Mouse (Mus musculus): ENCODE data around the gene Kcnh2. TPM values are rescaled to one million over a fixed set of nuclear protein-coding genes. Genes with fewer than 3 reads are reported as not detected.

Gene Kcnh2
- polyA plus RNA-seq, 1 experiment from 2014 or later, result 5.5 TPM

DNA sequence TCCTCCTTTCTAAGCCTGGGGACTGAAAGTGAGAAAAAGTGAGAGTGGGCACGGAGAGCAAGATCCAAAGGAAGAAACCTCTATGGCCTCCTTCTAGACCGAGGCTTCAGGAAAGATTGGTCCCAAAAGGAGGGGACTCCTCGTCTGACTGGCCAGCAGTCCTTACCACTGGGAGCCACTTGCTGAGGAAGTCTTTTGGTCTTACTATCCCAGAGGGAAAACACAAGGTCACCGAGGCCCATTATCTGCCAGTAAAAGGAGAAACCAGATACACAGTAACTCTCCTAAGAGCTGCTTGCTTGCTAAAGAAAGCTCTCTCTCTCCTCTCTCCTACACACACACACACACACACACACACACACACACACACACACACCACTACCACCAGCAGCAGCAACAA lies 1.9 kb upstream of the Kcnh2 start:
- peaks cover 29% of the 10 kb centered on the region for H3K27me3 ChIP-seq (ENCODE audit: insufficient read depth, low read length)
- TF ChIP-seq CTCF (IDR thresholded peaks at IDR 0.05; ENCODE audit: low read depth), result no peak
- no peaks in the 10 kb centered on the region for H3K9me3 ChIP-seq (ENCODE audit: low read depth, low read length)
- peaks cover 28% of the 10 kb centered on the region for H3K4me1 ChIP-seq (ENCODE audit: insufficient read depth)
- WGBS, result 23% methylated on average over 4 of the region's 4 CpGs
- no peak for ATAC-seq (ENCODE audit: insufficient read depth)
- peak overlapping the region; percentile 91 for H3K27ac ChIP-seq (ENCODE audit: low read depth)
- no peak for DNase-seq
- no peaks in the 10 kb centered on the region for H3K36me3 ChIP-seq (ENCODE audit: insufficient read depth)
- H3K4me2 ChIP-seq, result peak overlapping the region; percentile 98
- H3K4me3 ChIP-seq (ENCODE audit: low read depth, low read length), result no peak overlapping the region; the same call in 1 of the 2 replicates
- no peak overlapping the region for H3K9ac ChIP-seq

DNA sequence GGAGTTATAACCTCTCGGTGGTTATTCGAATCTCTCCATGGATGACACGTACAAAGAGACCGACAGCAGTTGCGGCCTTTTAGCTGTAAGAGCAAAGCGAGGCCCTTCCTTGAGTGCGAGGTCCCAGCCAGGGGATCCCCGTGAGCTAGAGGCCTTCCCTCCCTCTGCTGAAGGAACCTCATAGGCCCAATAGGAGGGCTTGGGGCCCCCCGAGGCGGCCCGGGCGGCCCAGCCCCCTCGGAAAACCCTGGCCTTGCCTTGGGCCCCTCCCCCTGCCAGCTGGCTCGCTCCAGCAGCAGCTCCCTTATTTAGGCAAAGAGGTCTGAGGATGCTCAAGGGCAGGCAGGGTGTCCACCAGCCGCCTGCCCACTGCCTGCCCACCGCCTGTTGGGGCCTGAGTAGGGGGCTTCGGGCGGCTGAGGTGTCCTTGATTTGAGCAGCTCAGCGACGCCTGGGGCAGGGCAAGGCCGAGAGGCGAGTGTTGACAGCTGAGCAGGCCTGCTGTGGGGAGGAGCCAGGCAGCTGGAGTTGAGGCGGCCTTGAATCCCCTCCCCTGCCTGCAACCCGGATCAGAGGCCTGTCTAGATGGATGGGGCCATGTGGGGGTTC lies 951 bp upstream of the Kcnh2 start:
- Histone ChIP-seq H3K9ac (peak overlapping the region; percentile 68; the same call in 1 of the 2 replicates), H3K4me3 (ENCODE audit: low read depth, low read length) (peak overlapping the region; percentile 69), H3K9me3 (ENCODE audit: low read depth, low read length) (no peaks in the 10 kb centered on the region), H3K36me3 (ENCODE audit: insufficient read depth) (no peaks in the 10 kb centered on the region), H3K4me1 (ENCODE audit: insufficient read depth) (peaks cover 38% of the 10 kb centered on the region), H3K4me2 (peak overlapping the region; percentile 98), H3K27me3 (ENCODE audit: insufficient read depth, low read length) (peaks cover 29% of the 10 kb centered on the region), H3K27ac (ENCODE audit: low read depth) (peak overlapping the region; percentile 91)
- peak; percentile 89 for DNase-seq
- WGBS, result 1% methylated on average over 24 of the region's 24 CpGs
- ATAC-seq (ENCODE audit: insufficient read depth), result peak; percentile 86
- no peak for TF ChIP-seq CTCF (IDR thresholded peaks at IDR 0.05; ENCODE audit: low read depth)

DNA sequence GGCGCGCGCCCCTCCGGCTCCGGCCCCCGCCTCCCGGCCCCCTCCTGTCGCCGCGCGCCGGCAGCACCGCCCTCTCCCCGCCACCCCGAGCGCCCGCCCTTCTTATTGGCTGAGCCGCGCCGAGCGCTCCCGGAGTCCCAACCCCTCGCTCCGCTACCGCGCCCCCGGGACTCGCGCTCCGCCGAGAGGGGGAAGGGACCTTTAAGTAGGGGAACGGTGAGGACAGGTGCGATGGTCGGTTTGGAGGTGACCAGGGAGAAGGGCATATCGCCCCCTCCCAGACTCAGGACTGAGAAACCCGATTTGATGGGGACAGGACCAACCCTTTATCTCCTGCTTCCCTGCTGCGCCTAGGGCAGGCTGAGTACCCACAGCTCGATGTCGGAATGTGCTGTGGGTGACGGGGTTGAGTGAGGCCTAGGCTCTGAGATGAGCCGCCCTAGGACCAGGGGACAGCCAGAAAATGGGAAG lies 332 bp upstream of the Kcnh2 start:
- Histone ChIP-seq H3K9ac (peak overlapping the region; percentile 68), H3K36me3 (ENCODE audit: insufficient read depth) (no peaks in the 10 kb centered on the region), H3K27me3 (ENCODE audit: insufficient read depth, low read length) (peaks cover 29% of the 10 kb centered on the region), H3K4me2 (peak overlapping the region; percentile 98), H3K4me1 (ENCODE audit: insufficient read depth) (peaks cover 39% of the 10 kb centered on the region), H3K9me3 (ENCODE audit: low read depth, low read length) (no peaks in the 10 kb centered on the region), H3K4me3 (ENCODE audit: low read depth, low read length) (peak overlapping the region; percentile 69), H3K27ac (ENCODE audit: low read depth) (peak overlapping the region; percentile 91)
- peak; percentile 92 for DNase-seq
- under 1% methylated on average over 41 of the region's 41 CpGs for WGBS
- TF ChIP-seq CTCF (IDR thresholded peaks at IDR 0.05; ENCODE audit: low read depth), result no peak
- ATAC-seq (ENCODE audit: insufficient read depth), result peak; percentile 65

GRCm38 (mm10) chr5:24350531-24351250 lies 713 bp downstream of the Kcnh2 start:
- DNase-seq (peak; percentile 62), ATAC-seq (ENCODE audit: insufficient read depth) (no peak)
- Histone ChIP-seq H3K27me3 (ENCODE audit: insufficient read depth, low read length) (peaks cover 29% of the 10 kb centered on the region), H3K9me3 (ENCODE audit: low read depth, low read length) (no peaks in the 10 kb centered on the region), H3K36me3 (ENCODE audit: insufficient read depth) (no peaks in the 10 kb centered on the region), H3K9ac (peak overlapping the region; percentile 68), H3K4me2 (peak overlapping the region; percentile 98), H3K27ac (ENCODE audit: low read depth) (peak overlapping the region; percentile 79; the same call in 1 of the 2 replicates), H3K4me1 (ENCODE audit: insufficient read depth) (peaks cover 39% of the 10 kb centered on the region), H3K4me3 (ENCODE audit: low read depth, low read length) (peak overlapping the region; percentile 69)
- TF ChIP-seq CTCF (IDR thresholded peaks at IDR 0.05; ENCODE audit: low read depth), result no peak
- 27% methylated on average over 15 of the region's 15 CpGs for WGBS

DNA sequence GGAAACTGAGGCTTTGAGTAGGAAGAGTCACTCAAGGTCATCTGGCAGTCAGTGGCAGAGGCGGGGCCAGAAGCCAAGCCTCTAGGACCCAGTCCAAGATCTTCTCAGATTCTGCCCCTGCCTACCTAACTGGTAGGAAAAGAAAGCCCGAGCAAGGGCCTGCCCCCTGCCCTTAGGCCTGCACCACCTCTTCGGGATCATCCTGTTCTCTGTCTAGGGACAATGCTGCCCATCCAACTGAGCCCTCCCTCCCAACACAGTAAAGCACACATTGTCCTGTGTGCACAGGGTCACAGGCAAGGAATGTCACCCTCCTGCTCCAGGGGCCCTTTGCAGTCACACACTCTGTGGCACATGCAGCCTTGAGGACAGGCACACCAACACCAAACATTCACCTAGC lies 1.3 kb downstream of the Kcnh2 start:
- ATAC-seq (ENCODE audit: insufficient read depth) (no peak), DNase-seq (no peak)
- no peaks in the 10 kb centered on the region for H3K36me3 ChIP-seq (ENCODE audit: insufficient read depth)
- no peak for TF ChIP-seq CTCF (IDR thresholded peaks at IDR 0.05; ENCODE audit: low read depth)
- H3K4me1 ChIP-seq (ENCODE audit: insufficient read depth), result peaks cover 43% of the 10 kb centered on the region
- H3K4me3 ChIP-seq (ENCODE audit: low read depth, low read length), result peak overlapping the region; percentile 69
- no peaks in the 10 kb centered on the region for H3K9me3 ChIP-seq (ENCODE audit: low read depth, low read length)
- H3K27ac ChIP-seq (ENCODE audit: low read depth), result peak overlapping the region; percentile 46; the same call in 1 of the 2 replicates
- peak overlapping the region; percentile 98 for H3K4me2 ChIP-seq
- H3K27me3 ChIP-seq (ENCODE audit: insufficient read depth, low read length), result peaks cover 29% of the 10 kb centered on the region
- peak overlapping the region; percentile 28 for H3K9ac ChIP-seq
- WGBS, result 44% methylated on average over 3 of the region's 3 CpGs

GRCm38 (mm10) chr5:24348546-24348945 lies 2.9 kb downstream of the Kcnh2 start:
- DNase-seq (peak; percentile 88), ATAC-seq (ENCODE audit: insufficient read depth) (peak; percentile 2; the same call in 1 of the 2 replicates)
- H3K27me3 ChIP-seq (ENCODE audit: insufficient read depth, low read length), result peaks cover 29% of the 10 kb centered on the region
- TF ChIP-seq CTCF (IDR thresholded peaks at IDR 0.05; ENCODE audit: low read depth), result no peak
- 0% methylated on average over 29 of the region's 30 CpGs for WGBS
- peak overlapping the region; percentile 36 for H3K9ac ChIP-seq
- peak overlapping the region; percentile 98 for H3K4me2 ChIP-seq
- peak overlapping the region; percentile 39 for H3K4me3 ChIP-seq (ENCODE audit: low read depth, low read length)
- no peaks in the 10 kb centered on the region for H3K36me3 ChIP-seq (ENCODE audit: insufficient read depth)
- H3K27ac ChIP-seq (ENCODE audit: low read depth), result 0 out of 2 replicates have a peak overlapping the region, but pooled peaks have one; percentile 12
- H3K4me1 ChIP-seq (ENCODE audit: insufficient read depth), result peaks cover 56% of the 10 kb centered on the region
- no peaks in the 10 kb centered on the region for H3K9me3 ChIP-seq (ENCODE audit: low read depth, low read length)

- peaks cover 56% of the 10 kb centered on the region for H3K4me1 ChIP-seq (ENCODE audit: insufficient read depth)
- peak; percentile 11; the same call in 1 of the 2 replicates for ATAC-seq (ENCODE audit: insufficient read depth)
- H3K9ac ChIP-seq, result peak overlapping the region; percentile 36; the same call in 1 of the 2 replicates
- peak overlapping the region; percentile 98 for H3K4me2 ChIP-seq
- no peaks in the 10 kb centered on the region for H3K9me3 ChIP-seq (ENCODE audit: low read depth, low read length)
- no peak for TF ChIP-seq CTCF (IDR thresholded peaks at IDR 0.05; ENCODE audit: low read depth)
- under 1% methylated on average over 41 of the region's 41 CpGs for WGBS
- no peaks in the 10 kb centered on the region for H3K36me3 ChIP-seq (ENCODE audit: insufficient read depth)
- DNase-seq, result peak; percentile 82
- peaks cover 29% of the 10 kb centered on the region for H3K27me3 ChIP-seq (ENCODE audit: insufficient read depth, low read length)
- H3K4me3 ChIP-seq (ENCODE audit: low read depth, low read length), result peak overlapping the region; percentile 39
- H3K27ac ChIP-seq (ENCODE audit: low read depth), result no peak overlapping the region
Observed at GRCm38 (mm10) chr5:24348128-24348527, 3.3 kb downstream of the Kcnh2 start.

All from lung, embryonic 14.5 days (tissue).